Mouse (Mus musculus) embryonic fibroblast, embryonic 13.5 days (primary cell): ENCODE data around the gene 1700013F07Rik.

Source experiments
- CTCF ChIP-seq: IDR thresholded peaks from 2 replicates; pipeline ENCODE4 v1.5.1; 2011; ENCODE audit warnings: mild to moderate bottlenecking, control low read depth, low read length, moderate library complexity, borderline replicate concordance; ENCODE audit not compliant: insufficient read depth
- POLR2A ChIP-seq: IDR thresholded peaks from 2 replicates; pipeline ENCODE4 v1.6.1; 2011; ENCODE audit warnings: low read depth, mild to moderate bottlenecking, control low read depth, low read length, moderate library complexity

DNA sequence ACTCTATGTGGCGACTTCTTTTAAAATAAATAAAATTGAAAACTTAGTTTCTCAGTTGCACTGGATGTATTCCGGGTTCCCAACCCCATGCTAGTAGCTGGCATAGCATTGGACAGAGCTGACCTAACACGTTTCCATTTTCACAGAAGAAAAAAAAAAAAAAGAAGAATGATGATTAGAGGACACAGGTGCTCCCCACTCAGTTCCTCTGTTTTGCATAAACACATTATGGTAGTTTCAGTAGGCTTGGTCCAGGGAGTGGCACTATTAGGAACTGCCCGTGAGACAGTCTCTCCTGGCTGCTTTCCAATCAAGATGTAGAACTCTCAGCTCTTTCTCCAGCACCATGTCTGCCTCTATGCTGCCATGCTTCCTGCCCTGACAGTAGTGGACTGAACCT is 50.6 kb downstream of the 1700013F07Rik start:
- no peak for TF ChIP-seq CTCF
- TF ChIP-seq POLR2A, result no peak
